Mouse (Mus musculus) retina, embryonic 14.5 days (tissue): ENCODE measurements around the gene Prkaa2.

Experiments
- DNase-seq: peaks from one replicate; pipeline ENCODE4 v3.0.0-alpha.2; 2015; ENCODE audit warnings: low spot score

Gene Prkaa2

GRCm38 (mm10) chr4:105108641-105109198 is 970 bp downstream of the Prkaa2 start:
- peak; percentile 17 for DNase-seq

GRCm38 (mm10) chr4:105107943-105108640 is 1.6 kb downstream of the Prkaa2 start:
- no peak for DNase-seq

- DNase-seq = no peak
These were observed 5.4 kb downstream of the Prkaa2 start for GRCm38 (mm10) chr4:105104099-105104872.

- no peak for DNase-seq
These were observed 8.4 kb downstream of the Prkaa2 start for GRCm38 (mm10) chr4:105101337-105101688.

GRCm38 (mm10) chr4:105100508-105101336 is 9.0 kb downstream of the Prkaa2 start:
- DNase-seq = peak; percentile 16

GRCm38 (mm10) chr4:105098660-105099059 is 11.0 kb downstream of the Prkaa2 start:
- DNase-seq = no peak

GRCm38 (mm10) chr4:105098158-105098557 is 11.5 kb downstream of the Prkaa2 start:
- DNase-seq = no peak

- no peak for DNase-seq
These were observed 14.4 kb downstream of the Prkaa2 start for GRCm38 (mm10) chr4:105095316-105095715.

- DNase-seq = no peak
These were observed 15.7 kb downstream of the Prkaa2 start for GRCm38 (mm10) chr4:105093951-105094350.

- DNase-seq = no peak
These were observed 19.3 kb downstream of the Prkaa2 start for GRCm38 (mm10) chr4:105090417-105090816.

- no peak for DNase-seq
These were observed 20.3 kb downstream of the Prkaa2 start for GRCm38 (mm10) chr4:105089386-105089785.

- DNase-seq = no peak
These were observed 21.0 kb downstream of the Prkaa2 start for GRCm38 (mm10) chr4:105088671-105089070.

- no peak for DNase-seq
These were observed 33.5 kb downstream of the Prkaa2 start for GRCm38 (mm10) chr4:105076152-105076551.

- no peak for DNase-seq
These were observed 37.8 kb downstream of the Prkaa2 start for GRCm38 (mm10) chr4:105071761-105072427.

GRCm38 (mm10) chr4:105070982-105071381 is 38.7 kb downstream of the Prkaa2 start:
- DNase-seq = peak; percentile 84

GRCm38 (mm10) chr4:105051291-105051690 is 58.4 kb downstream of the Prkaa2 start:
- DNase-seq = no peak

GRCm38 (mm10) chr4:105050041-105050440 is 59.6 kb downstream of the Prkaa2 start:
- no peak for DNase-seq

- peak; percentile 68 for DNase-seq
These were observed 75.4 kb downstream of the Prkaa2 start for GRCm38 (mm10) chr4:105034259-105034658.

- DNase-seq = peak; percentile 42
These were observed 76.5 kb downstream of the Prkaa2 start for GRCm38 (mm10) chr4:105033153-105033552.

- DNase-seq = no peak
These were observed 78.6 kb downstream of the Prkaa2 start for GRCm38 (mm10) chr4:105031104-105031503.

- DNase-seq = no peak
These were observed 82.4 kb downstream of the Prkaa2 start for GRCm38 (mm10) chr4:105027278-105027677.
